Mouse (Mus musculus) liver, adult 10 weeks (tissue): ENCODE measurements around the gene Enoph1. TPM values are rescaled to one million over a fixed set of nuclear protein-coding genes. Genes with fewer than 3 reads are reported as not detected.

Experiments
- polyA plus RNA-seq: library from polyadenylated mRNA; stranded (reverse); fragments of 350-450 nt; fragmentation: Illumina TruSeq; extraction: RNeasy Lipid Tissue Mini Kit (QIAGEN cat#74804); gene quantifications from one replicate; pipeline ENCODE4 v1.2.3, GENCODE M21; 2014; ENCODE audit warnings: low read depth, low replicate concordance

The Enoph1 gene
- polyA plus RNA-seq, result 3.9 TPM

GRCm38 (mm10) chr5:100039602-100040142, at the start of gene Enoph1, which contains the start of gene Hnrnpdl:
Enoph1 (plus strand) TSS chr5:100039985.
Hnrnpdl (minus strand) TSS chr5:100039664.

Other genes starting within 250 kb of the Enoph1 start
- not detected for gene Vamp9, start 133.7 kb upstream of the Enoph1 start, polyA plus RNA-seq
- gene Hnrnpd, start 61.0 kb upstream of the Enoph1 start, polyA plus RNA-seq, result 149 TPM
- gene 4930524J08Rik, start 60.9 kb upstream of the Enoph1 start, polyA plus RNA-seq, result not detected
- 124 TPM for gene Hnrnpdl, start 321 bp upstream of the Enoph1 start, polyA plus RNA-seq
- gene Tmem150c, start 119.8 kb downstream of the Enoph1 start, polyA plus RNA-seq, result not detected